Mouse (Mus musculus): ENCODE measurements around the gene Uap1. TPM values are rescaled to one million over a fixed set of nuclear protein-coding genes. Genes with fewer than 3 reads are reported as not detected.

Uap1 gene
- polyA plus RNA-seq, 1 experiment from 2014 or later, result 71.4 TPM

- Histone ChIP-seq H3K9ac (replicated peaks; ENCODE audit: low read length) (no peak overlapping the region), H3K27ac (replicated peaks; ENCODE audit: low read depth, low read length) (no peak overlapping the region), H3K4me1 (ENCODE audit: control insufficient read depth, insufficient read depth, low read length) (no peaks in the 10 kb centered on the region), H3K27me3 (ENCODE audit: control insufficient read depth, insufficient read depth, low read length) (no peaks in the 10 kb centered on the region), H3K9me3 (replicated peaks; ENCODE audit: control insufficient read depth, low read length) (no peaks in the 10 kb centered on the region), H3K4me3 (ENCODE audit: low read depth, low read length) (no peak overlapping the region), H3K4me2 (ENCODE audit: low read depth, low read length) (no peak overlapping the region), H3K36me3 (replicated peaks; ENCODE audit: control insufficient read depth, insufficient read depth, low read depth, low read length) (no peaks in the 10 kb centered on the region)
- ATAC-seq (replicated peaks; ENCODE audit: insufficient number of reproducible peaks, low FRiP score, low TSS enrichment, low read depth) (no peak), DNase-seq (ENCODE audit: low spot score) (no peak)
- 91% methylated on average over 6 of the region's 6 CpGs for WGBS
Observed at GRCm38 (mm10) chr1:170150870-170151269, 23.9 kb downstream of the Uap1 start.

DNA sequence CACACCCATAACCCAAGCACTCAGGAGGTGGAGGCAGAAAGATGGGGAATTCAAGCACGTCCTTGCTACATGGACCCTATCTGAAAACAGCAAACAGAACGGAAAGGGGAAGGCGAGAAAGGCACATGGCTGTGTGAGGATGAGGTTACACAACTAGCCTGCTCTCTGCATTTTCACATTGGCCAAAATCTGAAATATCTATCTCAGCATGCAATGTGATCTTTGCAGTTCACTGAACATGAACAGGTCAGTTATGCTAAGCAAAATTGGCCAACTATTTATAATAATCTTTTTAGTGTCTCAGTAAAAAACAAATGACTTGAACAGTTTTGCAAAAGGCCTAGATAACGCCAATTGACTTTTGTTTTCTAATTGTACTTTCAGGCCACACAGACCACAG, 25.0 kb downstream of the Uap1 start:
- no peak overlapping the region for H3K4me3 ChIP-seq (ENCODE audit: low read depth, low read length)
- H3K27me3 ChIP-seq (ENCODE audit: control insufficient read depth, insufficient read depth, low read length), result no peaks in the 10 kb centered on the region
- 89% methylated on average over 4 of the region's 4 CpGs for WGBS
- no peak overlapping the region for H3K4me2 ChIP-seq (ENCODE audit: low read depth, low read length)
- no peaks in the 10 kb centered on the region for H3K36me3 ChIP-seq (replicated peaks; ENCODE audit: control insufficient read depth, insufficient read depth, low read depth, low read length)
- no peak overlapping the region for H3K27ac ChIP-seq (replicated peaks; ENCODE audit: low read depth, low read length)
- no peaks in the 10 kb centered on the region for H3K9me3 ChIP-seq (replicated peaks; ENCODE audit: control insufficient read depth, low read length)
- DNase-seq (ENCODE audit: low spot score) (no peak), ATAC-seq (replicated peaks; ENCODE audit: insufficient number of reproducible peaks, low FRiP score, low TSS enrichment, low read depth) (no peak)
- no peak overlapping the region for H3K9ac ChIP-seq (replicated peaks; ENCODE audit: low read length)
- no peaks in the 10 kb centered on the region for H3K4me1 ChIP-seq (ENCODE audit: control insufficient read depth, insufficient read depth, low read length)

- no peaks in the 10 kb centered on the region for H3K36me3 ChIP-seq (replicated peaks; ENCODE audit: control insufficient read depth, insufficient read depth, low read depth, low read length)
- ATAC-seq (replicated peaks; ENCODE audit: insufficient number of reproducible peaks, low FRiP score, low TSS enrichment, low read depth) (no peak), DNase-seq (ENCODE audit: low spot score) (no peak)
- 93% methylated on average over 6 of the region's 6 CpGs for WGBS
- no peak overlapping the region for H3K4me3 ChIP-seq (ENCODE audit: low read depth, low read length)
- no peaks in the 10 kb centered on the region for H3K9me3 ChIP-seq (replicated peaks; ENCODE audit: control insufficient read depth, low read length)
- no peaks in the 10 kb centered on the region for H3K27me3 ChIP-seq (ENCODE audit: control insufficient read depth, insufficient read depth, low read length)
- no peaks in the 10 kb centered on the region for H3K4me1 ChIP-seq (ENCODE audit: control insufficient read depth, insufficient read depth, low read length)
- no peak overlapping the region for H3K27ac ChIP-seq (replicated peaks; ENCODE audit: low read depth, low read length)
- H3K9ac ChIP-seq (replicated peaks; ENCODE audit: low read length), result no peak overlapping the region
- no peak overlapping the region for H3K4me2 ChIP-seq (ENCODE audit: low read depth, low read length)
Observed at GRCm38 (mm10) chr1:170148536-170148935, 26.2 kb downstream of the Uap1 start.

DNA sequence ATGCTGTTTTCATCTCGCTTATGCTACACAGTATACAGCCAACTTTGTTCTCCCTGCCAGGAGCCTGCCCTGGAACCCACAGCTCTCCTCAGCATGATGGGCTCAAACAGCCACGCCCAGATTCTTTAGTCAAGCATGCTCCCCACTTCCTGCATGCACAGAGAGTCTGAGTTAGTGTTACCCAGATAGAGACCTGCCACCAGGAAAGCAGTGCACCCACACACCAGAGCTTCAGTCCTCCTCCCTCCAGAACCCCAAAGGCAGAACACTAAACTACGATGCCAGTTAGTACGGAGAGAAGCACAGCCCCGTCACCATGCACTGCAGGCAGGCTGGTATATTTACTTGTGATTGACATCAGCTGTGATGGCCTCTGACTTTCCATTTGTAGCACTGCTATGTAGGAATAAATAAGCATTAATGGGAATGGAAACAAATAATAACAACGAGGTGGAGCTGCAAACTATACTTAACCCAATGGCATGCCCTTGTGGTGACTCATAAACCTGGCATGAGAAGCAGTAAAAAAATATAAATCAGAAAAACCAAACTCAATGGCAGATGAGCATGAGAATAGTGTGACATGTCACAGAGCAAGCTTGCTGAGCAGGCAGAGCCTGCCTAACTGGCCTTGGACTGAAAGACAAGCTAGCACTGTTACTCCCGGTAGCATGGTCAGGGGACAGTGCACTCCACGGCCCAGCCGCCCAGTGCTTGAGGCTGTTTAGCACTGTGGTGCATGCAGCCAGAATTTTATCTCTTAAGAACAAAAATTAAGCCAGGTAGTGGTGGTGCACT, 26.9 kb downstream of the Uap1 start:
- DNase-seq (ENCODE audit: low spot score), result no peak
- Histone ChIP-seq H3K4me2 (ENCODE audit: low read depth, low read length) (no peak overlapping the region), H3K27ac (replicated peaks; ENCODE audit: low read depth, low read length) (no peak overlapping the region), H3K4me1 (ENCODE audit: control insufficient read depth, insufficient read depth, low read length) (no peaks in the 10 kb centered on the region), H3K27me3 (ENCODE audit: control insufficient read depth, insufficient read depth, low read length) (no peaks in the 10 kb centered on the region), H3K36me3 (replicated peaks; ENCODE audit: control insufficient read depth, insufficient read depth, low read depth, low read length) (no peaks in the 10 kb centered on the region), H3K9me3 (replicated peaks; ENCODE audit: control insufficient read depth, low read length) (no peaks in the 10 kb centered on the region), H3K9ac (replicated peaks; ENCODE audit: low read length) (no peak overlapping the region), H3K4me3 (ENCODE audit: low read depth, low read length) (no peak overlapping the region)
- ATAC-seq (replicated peaks; ENCODE audit: insufficient number of reproducible peaks, low FRiP score, low TSS enrichment, low read depth), result no peak
- 92% methylated on average over 9 of the region's 9 CpGs for WGBS

DNA sequence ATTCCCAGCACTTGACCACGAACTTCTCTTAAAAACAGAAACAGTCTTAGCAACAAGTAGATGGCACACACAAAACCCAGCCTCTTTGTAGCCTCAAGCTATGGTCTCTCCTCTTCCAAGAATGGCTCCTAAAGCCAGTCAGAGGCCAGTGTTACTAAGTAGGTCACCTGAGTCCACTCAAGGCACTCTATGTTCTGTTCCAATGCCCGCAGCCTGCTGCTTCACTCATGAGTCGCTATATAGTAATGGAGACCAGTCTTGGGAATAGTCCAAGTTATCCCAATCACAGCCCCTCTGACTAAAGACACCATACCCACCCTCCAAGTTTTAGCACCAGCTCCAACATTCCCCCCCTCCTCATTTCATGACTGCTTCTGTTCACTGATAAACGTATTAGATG, 29.2 kb downstream of the Uap1 start:
- DNase-seq (ENCODE audit: low spot score), result no peak
- no peaks in the 10 kb centered on the region for H3K9me3 ChIP-seq (replicated peaks; ENCODE audit: control insufficient read depth, low read length)
- H3K36me3 ChIP-seq (replicated peaks; ENCODE audit: control insufficient read depth, insufficient read depth, low read depth, low read length), result no peaks in the 10 kb centered on the region
- no peak overlapping the region for H3K4me2 ChIP-seq (ENCODE audit: low read depth, low read length)
- H3K4me1 ChIP-seq (ENCODE audit: control insufficient read depth, insufficient read depth, low read length), result no peaks in the 10 kb centered on the region
- WGBS, result 95% methylated on average over 4 of the region's 4 CpGs
- no peaks in the 10 kb centered on the region for H3K27me3 ChIP-seq (ENCODE audit: control insufficient read depth, insufficient read depth, low read length)
- ATAC-seq (replicated peaks; ENCODE audit: insufficient number of reproducible peaks, low FRiP score, low TSS enrichment, low read depth), result no peak
- no peak overlapping the region for H3K27ac ChIP-seq (replicated peaks; ENCODE audit: low read depth, low read length)
- no peak overlapping the region for H3K4me3 ChIP-seq (ENCODE audit: low read depth, low read length)
- H3K9ac ChIP-seq (replicated peaks; ENCODE audit: low read length), result no peak overlapping the region

DNA sequence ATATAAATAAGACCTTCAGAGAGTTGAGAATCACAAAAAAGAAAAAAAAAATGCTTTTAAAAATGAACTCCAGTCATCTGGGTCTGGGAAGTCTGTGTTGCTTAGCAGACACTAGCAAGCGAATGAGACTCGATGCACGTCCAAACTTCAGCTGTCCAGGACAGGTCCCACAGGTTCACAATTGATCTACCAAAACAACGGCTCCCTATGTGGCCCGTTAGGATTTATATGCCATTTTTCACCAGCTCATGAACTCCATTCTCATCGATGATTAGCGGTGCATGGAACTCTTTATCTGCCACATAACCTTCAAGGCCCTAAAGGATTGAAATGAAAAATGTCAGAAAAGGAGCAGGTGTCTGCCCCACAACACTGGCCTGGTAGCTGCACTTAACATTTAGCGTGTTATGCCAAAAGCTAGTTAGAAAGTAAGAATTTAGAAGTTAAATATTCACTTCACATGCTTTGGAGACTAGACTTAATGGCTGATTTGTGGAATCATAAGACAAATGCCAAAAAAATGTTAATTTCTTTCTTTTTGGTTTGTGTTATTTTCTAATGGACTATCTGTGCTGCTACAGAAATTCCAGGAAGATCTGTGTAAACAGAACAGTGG, 32.4 kb downstream of the Uap1 start:
- no peaks in the 10 kb centered on the region for H3K4me1 ChIP-seq (ENCODE audit: control insufficient read depth, insufficient read depth, low read length)
- H3K36me3 ChIP-seq (replicated peaks; ENCODE audit: control insufficient read depth, insufficient read depth, low read depth, low read length), result no peaks in the 10 kb centered on the region
- no peaks in the 10 kb centered on the region for H3K27me3 ChIP-seq (ENCODE audit: control insufficient read depth, insufficient read depth, low read length)
- DNase-seq (ENCODE audit: low spot score), result no peak
- ATAC-seq (replicated peaks; ENCODE audit: insufficient number of reproducible peaks, low FRiP score, low TSS enrichment, low read depth), result no peak
- H3K9ac ChIP-seq (replicated peaks; ENCODE audit: low read length), result no peak overlapping the region
- no peak overlapping the region for H3K4me2 ChIP-seq (ENCODE audit: low read depth, low read length)
- H3K9me3 ChIP-seq (replicated peaks; ENCODE audit: control insufficient read depth, low read length), result no peaks in the 10 kb centered on the region
- 90% methylated on average over 8 of the region's 8 CpGs for WGBS
- no peak overlapping the region for H3K4me3 ChIP-seq (ENCODE audit: low read depth, low read length)
- no peak overlapping the region for H3K27ac ChIP-seq (replicated peaks; ENCODE audit: low read depth, low read length)

GRCm38 (mm10) chr1:170141626-170142025, 33.1 kb downstream of the Uap1 start:
- H3K4me2 ChIP-seq (ENCODE audit: low read depth, low read length), result no peak overlapping the region
- H3K27ac ChIP-seq (replicated peaks; ENCODE audit: low read depth, low read length), result no peak overlapping the region
- no peaks in the 10 kb centered on the region for H3K4me1 ChIP-seq (ENCODE audit: control insufficient read depth, insufficient read depth, low read length)
- H3K4me3 ChIP-seq (ENCODE audit: low read depth, low read length), result no peak overlapping the region
- no peak overlapping the region for H3K9ac ChIP-seq (replicated peaks; ENCODE audit: low read length)
- no peaks in the 10 kb centered on the region for H3K9me3 ChIP-seq (replicated peaks; ENCODE audit: control insufficient read depth, low read length)
- ATAC-seq (replicated peaks; ENCODE audit: insufficient number of reproducible peaks, low FRiP score, low TSS enrichment, low read depth) (no peak), DNase-seq (ENCODE audit: low spot score) (no peak)
- H3K36me3 ChIP-seq (replicated peaks; ENCODE audit: control insufficient read depth, insufficient read depth, low read depth, low read length), result no peaks in the 10 kb centered on the region
- WGBS, result 92% methylated on average over 5 of the region's 5 CpGs
- H3K27me3 ChIP-seq (ENCODE audit: control insufficient read depth, insufficient read depth, low read length), result no peaks in the 10 kb centered on the region

- Histone ChIP-seq H3K9ac (replicated peaks; ENCODE audit: low read length) (no peak overlapping the region), H3K27me3 (ENCODE audit: control insufficient read depth, insufficient read depth, low read length) (no peaks in the 10 kb centered on the region), H3K27ac (replicated peaks; ENCODE audit: low read depth, low read length) (no peak overlapping the region), H3K4me1 (ENCODE audit: control insufficient read depth, insufficient read depth, low read length) (no peaks in the 10 kb centered on the region), H3K36me3 (replicated peaks; ENCODE audit: control insufficient read depth, insufficient read depth, low read depth, low read length) (no peaks in the 10 kb centered on the region), H3K4me2 (ENCODE audit: low read depth, low read length) (no peak overlapping the region), H3K9me3 (replicated peaks; ENCODE audit: control insufficient read depth, low read length) (no peaks in the 10 kb centered on the region), H3K4me3 (ENCODE audit: low read depth, low read length) (no peak overlapping the region)
- WGBS, result 29% methylated on average over 7 of the region's 7 CpGs
- ATAC-seq (replicated peaks; ENCODE audit: insufficient number of reproducible peaks, low FRiP score, low TSS enrichment, low read depth) (peak; percentile 59; the same call in 1 of the 2 replicates), DNase-seq (ENCODE audit: low spot score) (peak; percentile 82)
Observed at GRCm38 (mm10) chr1:170136351-170137009, 38.3 kb downstream of the Uap1 start.
